Mouse (Mus musculus): ENCODE measurements around the gene Tnfsf13b. TPM values are rescaled to one million over a fixed set of nuclear protein-coding genes. Genes with fewer than 3 reads are reported as not detected.

Gene Tnfsf13b
- total RNA-seq (2022): 1 to 10 TPM; 5.7 to 8.6 (median 7.5) TPM

DNA sequence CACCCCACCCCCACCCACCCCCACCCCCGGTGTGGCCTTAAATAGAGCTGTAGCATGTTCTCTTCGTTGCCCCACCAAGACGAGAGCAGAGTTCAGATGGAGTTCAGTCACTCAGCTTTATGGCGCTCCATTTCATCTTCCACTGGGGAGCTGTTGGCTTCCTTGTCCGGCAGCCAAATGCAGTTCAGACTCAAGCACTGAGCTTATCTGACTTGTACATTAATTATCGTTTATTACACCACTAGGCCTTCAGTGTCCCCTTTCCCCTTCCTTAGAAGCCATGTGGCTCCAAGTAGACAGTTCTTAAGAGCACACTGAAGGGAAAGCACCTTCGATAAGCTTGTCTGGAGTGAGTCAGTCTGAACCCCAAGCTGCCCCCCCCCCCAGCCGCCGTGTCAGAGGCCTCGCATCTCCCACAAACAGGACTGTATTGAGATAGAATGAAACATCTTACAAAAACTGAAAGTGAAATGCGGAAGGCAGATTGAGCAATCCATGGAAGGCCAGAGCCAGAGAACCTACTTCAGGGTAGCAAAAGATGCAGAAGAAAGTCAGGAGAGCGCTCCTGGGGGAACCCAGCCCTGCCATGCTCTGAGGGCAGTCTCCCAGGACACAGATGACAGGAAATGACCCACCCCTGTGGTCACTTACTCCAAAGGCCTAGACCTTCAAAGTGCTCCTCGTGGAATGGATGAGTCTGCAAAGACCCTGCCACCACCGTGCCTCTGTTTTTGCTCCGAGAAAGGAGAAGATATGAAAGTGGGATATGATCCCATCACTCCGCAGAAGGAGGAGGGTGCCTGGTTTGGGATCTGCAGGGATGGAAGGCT is at the start of gene Tnfsf13b:
Tnfsf13b (plus strand) TSS at position 312 of the 830 bp plus-strand sequence.
- peak; percentile 15 for DNase-seq

DNA sequence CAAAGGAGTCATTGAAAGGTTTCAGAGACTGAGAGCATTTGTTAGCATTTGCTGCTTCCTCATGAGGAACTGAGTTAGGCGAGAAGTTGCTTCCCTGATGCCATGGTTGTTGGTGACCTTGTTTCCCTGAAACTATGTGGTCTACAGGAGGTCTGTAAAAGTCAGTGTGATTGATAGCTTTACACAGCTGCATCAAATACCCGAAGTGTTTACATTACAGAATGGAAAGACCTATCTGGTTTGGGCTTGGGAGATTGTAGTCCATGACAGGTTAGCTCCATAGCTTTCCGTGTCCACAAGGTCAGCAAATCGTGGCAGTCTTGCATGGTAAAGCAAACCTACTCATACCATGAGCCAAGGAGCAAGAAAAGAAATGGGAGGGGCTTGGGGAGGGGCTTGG is 47.9 kb upstream of the Tnfsf13b start:
- no peak for DNase-seq

DNA sequence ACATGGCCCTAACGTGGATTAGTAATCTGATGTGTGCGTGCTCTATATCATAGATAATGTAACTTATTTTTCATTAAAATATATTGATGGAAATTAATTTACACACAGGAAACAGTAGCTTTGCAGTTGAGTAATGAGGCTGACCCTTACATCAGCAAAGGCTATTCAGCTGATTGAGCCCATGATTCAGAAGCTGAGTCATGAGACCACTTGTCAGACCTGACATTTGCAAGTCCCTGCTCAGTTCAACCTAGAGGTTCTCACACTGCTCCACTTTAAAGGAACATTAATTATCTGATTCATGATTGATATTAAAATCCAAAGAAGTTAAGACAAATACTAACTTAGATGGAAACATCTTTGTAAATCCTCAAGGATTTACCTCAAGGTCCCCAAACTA is 46.3 kb upstream of the Tnfsf13b start:
- peak; percentile 27 for DNase-seq

DNA sequence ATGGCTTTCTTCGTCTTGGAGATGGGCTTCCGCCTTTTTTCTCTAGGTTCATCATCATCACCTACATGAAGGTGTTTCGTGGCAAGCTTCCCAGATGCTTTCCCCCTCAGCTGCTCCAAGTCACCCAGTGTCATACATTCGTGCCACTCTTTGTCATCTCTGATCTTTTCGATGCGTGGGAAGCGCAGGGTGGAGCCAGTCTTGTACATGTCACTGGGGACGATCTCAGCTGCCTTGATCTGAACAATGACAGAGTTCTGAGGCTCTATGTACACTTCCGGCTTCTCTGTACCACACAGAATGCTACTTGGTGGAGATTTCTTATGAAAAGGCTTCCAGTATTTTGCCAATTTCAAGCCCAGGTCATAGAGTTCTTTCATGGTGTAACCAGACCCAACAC is 34.4 kb upstream of the Tnfsf13b start:
- DNase-seq: no peak

DNA sequence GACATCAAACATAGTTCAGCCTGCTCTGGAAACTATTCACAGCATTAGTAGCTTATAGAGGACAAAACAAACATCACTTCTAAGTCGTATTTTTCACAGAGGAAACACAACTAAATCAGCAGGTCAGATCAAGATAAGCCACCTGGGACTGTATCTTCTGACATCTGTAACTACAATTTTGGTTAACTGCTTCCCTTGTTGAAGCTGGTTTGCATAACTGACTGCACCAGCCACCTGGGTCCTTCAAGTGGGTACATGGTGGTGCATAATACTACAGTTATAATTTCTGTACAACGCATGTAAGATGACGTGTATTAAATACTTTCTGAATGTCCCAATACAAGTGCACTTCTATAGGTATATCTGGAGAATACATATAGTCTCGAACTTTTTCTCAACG is 31.0 kb upstream of the Tnfsf13b start:
- DNase-seq: no peak

DNA sequence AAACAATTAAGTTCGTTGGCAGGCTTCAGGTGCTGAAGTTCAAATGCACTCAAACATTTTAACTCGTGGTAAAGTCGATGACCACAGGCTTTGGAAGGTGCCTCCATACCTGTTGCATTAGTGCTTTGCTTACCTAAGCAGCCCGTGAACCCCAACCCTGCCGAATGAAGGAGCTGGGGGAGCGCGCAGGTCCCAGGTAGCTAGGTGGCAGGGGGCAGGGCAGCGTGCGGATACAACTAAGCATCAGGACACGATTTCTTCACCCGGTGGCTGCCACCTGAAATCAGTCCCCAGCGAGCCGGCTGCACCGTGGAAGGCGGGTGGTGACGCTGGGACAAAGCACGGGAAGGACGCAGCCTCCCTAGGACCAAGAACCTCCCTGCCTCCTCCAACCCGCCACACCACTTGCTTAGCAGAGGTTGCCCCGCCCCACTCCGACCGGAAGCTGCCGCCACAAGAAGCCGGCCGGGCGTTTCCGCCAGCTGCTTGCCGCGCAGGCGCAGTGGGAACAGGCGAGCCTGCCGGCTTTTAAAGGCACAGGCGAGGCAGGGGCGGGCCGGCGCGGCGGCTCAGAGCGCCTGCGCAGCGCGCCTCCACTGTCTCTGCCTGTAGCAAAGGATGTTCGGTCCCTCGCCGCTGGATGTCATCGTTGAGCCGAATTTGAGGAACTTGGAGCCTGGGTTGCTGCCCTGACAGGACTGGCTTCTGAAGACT is 30.2 kb upstream of the Tnfsf13b start:
- DNase-seq: peak; percentile 99

DNA sequence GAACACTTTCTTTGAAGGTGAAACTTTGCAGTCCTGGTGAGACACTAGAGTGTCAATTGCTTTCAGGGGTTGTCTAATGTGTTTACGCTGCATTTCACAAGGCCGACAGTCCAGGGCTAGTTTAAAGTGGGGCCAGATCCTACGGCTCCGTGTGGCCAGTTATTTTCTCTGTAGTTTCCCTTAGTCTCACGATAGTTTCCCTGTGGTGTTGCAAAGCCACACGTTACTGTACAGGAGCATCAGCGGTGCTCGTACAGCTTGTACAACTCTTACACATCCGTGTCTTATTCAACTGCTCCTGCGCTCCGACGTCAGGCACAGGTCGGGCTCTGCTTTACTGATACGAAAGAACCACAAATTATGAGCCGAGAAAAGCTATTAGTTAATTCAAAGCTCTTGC is 29.3 kb upstream of the Tnfsf13b start:
- no peak for DNase-seq

DNA sequence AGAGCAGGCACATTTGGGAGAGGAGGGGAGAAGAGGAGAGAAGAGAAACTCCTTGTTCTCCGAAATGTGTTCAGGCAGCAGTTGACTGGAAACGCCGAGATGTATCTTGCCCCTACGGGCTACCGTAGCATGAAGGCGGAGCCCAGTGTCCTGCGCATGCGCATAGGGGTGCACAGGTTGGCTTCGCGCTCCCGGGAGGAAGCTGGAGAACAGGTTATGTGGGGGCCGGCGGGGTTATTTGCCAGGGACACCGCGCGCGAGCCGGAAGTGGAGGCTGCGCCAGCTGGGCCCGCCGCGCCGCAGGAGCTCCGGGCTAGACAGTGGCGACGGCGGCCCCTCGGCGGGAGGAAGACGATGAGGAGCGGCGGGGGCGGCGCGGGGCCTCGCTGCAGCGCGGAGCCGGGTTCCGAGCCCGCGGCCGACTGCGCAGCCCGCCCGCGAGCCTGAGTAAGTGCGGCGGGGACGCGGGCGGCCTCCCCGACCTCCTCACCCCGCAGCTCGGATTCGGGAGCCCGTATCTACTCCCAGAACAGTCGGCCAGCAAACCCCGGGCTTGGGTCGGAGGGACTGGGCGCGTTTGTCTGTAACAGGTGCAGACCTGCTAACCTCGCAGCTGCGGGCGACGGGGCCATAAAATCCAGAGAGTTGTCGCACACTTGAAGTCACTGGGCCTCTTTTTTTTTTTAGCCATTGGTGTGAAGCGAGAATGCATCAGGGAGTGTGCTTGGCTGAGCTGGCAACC is 28.5 kb upstream of the Tnfsf13b start, which contains the start of the genes Lig4 and Abhd13:
Lig4 (minus strand) TSS at position 114 of the 742 bp plus-strand sequence.
Abhd13 (plus strand) TSS at position 135 of the 742 bp plus-strand sequence.
- peak; percentile 97 for DNase-seq

DNA sequence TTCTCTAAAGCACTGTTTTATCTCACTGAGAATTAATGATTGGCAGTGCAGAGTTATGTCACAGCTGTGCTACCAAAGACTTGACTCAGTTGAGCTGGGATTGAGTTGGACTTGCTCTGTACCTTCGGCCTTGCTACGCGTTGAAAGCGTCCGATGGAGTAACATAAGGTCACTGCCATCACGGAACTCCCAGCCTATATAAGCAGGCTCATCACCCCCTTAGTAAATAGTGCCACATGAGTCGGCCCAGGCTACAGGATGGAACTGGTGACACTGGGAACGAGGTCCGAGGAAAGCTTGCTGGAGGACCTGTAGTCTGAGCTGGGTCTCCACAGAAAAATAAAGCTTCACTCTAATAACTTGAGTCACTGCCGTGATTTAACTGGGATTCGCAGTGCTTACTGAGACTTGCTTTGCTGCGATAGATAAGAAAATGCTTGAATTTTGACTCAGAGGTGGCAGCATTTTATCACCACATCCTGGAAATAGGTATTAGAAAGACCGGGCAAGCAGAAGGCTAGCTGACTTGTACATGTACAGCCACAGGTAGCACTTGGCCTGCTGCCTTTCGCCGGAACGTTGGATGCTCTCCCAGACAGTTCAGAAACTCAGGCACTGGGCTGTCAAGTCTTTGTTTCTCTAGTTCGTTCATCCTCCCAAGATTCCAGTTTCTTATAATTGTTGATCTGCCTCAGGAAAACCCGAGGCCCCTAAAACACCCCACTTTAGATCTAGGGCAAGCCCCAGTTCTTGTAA is 27.6 kb upstream of the Tnfsf13b start:
- DNase-seq: no peak

DNA sequence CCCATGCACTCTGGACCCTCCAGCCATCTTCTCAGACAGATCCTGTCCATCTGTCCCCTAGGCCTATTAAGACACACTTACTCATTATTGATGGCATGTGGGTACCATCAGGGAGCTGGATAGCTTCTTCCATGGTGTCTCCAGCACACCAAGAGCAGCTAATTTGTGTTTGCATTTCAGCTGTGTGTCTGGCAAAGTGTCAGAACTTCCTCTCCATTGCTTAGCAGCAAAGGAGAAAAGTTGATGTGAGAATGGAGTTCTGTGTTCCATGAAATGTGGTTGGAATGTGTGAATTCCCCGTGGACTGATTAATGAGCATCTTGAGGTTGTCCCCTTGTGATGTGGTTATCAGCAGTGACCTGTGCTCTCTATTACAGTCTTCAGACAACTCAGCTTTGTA is 26.5 kb upstream of the Tnfsf13b start:
- DNase-seq: no peak

DNA sequence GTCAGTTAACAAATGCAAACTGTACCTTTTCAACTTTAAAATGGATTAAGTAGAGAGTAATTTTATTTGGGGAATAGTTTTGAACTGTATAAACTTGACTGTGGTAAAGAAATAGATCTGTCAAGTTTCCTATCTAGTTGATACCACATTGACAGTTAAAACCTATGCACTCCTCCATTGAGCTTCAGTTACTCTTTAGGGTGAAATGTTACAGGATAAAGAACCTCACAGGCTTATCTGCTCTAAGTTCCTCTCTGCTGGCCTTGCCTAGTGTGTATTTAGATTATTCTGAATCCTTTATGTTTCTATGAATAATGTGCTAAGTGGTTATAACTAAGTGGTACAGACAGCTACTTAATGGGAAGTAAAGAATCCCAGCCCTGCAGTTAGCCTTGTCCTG is 26.1 kb upstream of the Tnfsf13b start:
- no peak for DNase-seq

DNA sequence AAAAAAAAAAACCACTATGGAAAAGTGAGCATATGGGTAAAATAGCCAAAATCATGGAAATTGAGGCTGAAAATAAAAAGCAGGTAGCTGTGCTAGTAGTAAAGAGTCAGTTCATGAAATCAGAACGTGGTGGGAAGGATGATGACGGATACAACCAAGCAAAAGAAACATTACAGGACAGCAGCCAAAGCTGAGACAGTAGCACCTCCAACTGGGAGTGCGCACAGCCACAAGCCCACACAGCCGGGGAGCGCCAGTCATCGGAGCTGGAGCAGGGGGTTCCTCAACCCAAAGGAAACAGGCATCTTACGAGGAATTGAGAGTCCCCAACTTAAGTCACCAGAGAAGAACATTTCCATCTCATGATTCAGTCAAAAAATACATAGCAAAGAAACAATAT is 2.2 kb upstream of the Tnfsf13b start:
- no peak for DNase-seq

DNA sequence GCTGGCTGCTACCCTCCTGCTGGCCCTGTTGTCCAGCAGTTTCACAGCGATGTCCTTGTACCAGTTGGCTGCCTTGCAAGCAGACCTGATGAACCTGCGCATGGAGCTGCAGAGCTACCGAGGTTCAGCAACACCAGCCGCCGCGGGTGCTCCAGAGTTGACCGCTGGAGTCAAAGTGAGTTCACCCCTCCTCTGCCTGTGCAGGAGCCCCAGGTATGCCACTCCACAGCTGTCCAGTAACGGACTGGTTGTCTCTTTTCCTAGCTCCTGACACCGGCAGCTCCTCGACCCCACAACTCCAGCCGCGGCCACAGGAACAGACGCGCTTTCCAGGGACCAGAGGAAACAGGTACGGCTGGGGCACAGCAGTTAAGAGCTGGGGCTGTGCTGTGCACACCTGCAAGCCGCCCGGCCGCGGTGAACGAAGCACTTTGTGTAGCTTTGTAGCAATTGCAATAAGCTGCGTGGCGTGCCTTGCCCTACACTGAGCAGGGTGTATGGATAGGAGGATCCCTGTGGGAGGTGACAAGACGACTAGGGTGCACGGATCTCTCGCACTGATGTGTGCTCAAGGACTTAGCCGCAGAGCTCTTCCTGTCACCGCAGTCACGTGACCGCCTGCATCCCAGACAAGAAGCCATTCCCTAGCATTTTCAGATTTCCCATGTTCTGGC is 856 bp downstream of the Tnfsf13b start:
- DNase-seq: peak; percentile 45

DNA sequence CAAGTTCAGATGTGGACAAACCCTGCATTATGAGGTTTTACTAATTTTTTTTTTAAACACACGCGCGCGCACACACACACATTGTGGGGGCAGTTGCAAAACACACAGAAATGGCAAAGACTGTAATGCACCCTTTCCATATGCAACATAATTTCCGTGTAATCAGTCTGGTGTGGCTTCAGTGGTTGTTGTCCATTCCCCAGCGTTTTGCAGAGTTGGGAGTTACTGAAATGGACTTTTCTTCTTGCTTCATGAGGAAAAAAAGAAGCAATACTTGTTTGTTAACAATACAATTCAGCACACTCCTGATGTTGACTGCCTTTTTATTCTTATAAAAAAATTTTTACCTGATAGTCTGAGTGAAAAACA is 1.4 kb downstream of the Tnfsf13b start:
- DNase-seq: no peak

DNA sequence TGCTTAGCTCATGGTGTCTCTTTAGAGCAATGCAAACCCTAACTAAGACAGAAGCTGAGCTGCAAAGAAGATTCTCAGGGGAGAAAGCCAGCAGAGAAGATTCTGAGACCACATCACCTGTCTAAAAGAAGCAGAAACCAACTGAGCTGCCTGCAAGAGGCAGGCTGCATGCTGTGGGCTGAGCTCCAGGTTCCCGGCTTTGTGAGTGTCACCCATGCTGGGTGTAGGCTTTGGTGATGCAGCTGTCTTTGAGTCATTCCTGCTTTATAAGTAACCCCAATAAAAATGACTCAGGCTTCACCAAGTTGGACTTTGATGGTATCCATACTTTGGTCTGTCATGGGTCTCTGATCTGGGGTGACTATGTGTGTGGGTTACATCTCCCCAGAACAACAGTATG is 10.0 kb downstream of the Tnfsf13b start:
- no peak for DNase-seq

DNA sequence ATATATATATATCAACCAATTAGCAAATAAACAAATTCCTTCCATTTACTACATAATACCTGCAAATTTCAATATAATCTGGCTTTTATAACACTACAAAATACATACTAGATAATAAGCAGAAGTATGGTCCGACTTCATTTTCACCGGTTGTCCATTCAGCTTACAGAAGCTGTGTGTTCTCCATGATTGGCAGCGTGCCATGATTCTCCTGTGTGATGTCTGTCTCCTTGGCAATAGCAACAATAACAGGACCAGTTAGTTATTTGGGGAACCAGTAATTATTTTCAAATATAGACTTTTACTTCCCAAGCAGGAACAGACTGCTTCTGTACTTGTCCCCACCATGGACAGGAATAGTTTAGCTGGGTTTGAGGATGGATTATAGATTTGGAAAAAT is 11.0 kb downstream of the Tnfsf13b start:
- no peak for DNase-seq

DNA sequence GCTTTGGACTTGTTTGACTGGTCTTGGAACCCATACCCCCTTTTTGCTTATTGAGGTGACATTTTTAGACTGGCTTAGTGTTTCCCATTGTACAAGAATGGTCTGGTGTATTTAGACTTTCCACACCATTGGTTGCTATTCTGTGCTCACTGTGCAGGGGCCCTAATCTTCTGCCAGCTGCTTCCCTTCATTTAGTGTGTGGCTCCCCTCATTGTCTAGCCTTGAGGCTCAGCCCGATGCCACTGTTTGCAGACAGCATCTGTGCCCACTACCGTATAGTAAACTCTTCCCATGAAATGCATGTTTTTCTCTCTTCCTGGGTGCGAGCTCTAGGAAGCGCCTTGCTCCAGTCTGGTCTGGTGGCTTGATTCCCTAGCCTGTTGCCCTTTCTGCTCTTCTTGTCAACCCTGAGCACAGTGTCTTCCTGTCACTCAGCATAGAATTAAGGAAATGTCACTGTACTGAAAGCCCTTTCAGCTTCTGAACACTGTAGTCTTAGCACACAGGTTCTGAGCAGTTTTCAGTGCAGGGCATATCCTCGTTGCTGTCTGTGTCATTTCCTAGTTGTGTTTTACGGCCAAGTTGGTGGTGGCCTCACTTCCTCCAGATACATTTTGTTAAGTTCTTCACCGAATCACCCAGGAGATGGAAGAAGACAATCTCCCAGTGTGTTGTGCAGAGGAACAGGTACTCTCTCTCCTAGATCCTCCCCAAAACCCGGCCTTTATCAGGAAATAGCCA is 24.2 kb downstream of the Tnfsf13b start:
- no peak for DNase-seq

DNA sequence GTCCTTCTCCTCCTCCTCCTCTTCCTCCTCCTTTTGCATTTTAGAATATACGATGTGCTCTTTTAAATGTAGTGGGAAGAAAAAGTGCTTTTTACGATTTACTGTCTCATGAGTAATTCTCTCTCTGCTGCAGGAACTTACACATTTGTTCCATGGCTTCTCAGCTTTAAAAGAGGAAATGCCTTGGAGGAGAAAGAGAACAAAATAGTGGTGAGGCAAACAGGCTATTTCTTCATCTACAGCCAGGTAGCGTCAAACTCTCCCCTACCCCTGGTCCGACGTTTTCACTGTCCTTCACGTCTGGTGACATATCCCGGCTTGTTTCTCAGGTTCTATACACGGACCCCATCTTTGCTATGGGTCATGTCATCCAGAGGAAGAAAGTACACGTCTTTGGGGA is 24.9 kb downstream of the Tnfsf13b start:
- no peak for DNase-seq

DNA sequence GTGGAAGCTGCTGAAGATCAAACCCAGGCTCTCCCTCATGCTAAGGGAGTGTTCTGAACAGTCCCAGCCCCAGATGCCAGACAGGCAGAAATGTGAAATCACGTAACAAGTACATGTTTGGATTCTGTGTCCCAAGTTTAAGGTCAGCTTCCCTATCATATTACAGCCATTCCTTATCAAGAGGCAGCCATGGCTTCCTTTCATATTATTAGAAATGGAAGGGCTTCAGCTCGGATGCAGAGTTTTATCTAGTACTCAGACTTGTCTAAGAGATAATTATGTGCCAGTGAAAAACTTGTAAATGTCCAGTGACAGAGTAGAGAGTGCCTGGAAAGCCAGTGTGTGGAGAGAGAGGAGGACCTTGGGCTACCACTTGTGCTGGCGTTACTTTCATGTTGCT is 34.6 kb downstream of the Tnfsf13b start:
- DNase-seq: no peak

DNA sequence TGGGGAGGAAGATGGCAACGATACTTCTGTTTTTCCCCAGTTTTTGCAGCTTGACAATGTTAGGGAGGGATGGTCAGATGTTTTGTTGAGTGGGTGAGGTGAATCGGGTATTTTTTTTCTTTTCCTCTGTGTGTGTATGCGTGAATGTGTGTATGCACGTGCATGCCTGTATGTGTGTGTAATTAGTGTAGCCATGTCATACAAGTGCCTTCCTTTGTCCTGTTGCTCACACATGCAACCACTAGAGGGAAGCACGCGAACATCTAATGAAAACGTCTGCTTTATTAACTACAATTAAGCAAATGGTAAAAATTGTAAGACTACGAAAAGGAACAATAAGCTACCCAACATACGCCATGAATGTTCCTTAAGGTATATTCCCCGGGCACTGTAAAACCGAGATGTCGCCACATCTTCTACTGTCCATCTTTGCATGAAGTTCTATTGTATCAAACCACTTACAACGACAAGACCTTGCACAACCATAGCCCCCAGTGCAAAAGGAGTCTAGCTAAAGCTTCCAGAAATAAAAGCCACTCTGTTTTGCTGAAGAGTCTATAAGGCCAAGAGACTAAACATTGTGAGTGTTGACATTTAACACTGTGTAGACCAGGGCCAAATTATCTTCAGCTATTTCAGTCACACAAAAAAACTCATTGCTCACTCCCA is 37.7 kb downstream of the Tnfsf13b start:
- no peak for DNase-seq

DNA sequence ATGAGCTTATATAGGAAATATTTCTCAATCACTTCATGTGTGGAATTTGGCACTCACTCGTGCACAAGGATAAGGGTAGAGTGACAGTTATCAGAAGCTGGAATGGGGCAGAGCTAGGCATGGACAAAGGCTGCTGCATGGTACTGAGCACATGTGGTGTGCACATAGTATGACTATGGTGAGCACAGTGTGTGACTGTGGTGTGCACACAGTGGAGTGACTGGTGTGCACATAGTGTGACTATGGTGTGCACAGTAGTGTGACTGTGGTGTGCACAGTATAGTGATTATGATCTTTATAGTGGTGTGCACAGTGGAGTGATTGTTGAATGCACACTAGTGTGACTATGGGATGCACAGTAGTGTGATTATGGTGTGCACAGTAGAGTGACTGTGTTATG is 39.5 kb downstream of the Tnfsf13b start:
- no peak for DNase-seq
